Mouse (Mus musculus): ENCODE measurements around the gene Dkkl1.
"Not testable (repeated sequence)": the region's sequence is repeated elsewhere in the genome, so short reads cannot be mapped to it uniquely, and the experiment has no call there.

Gene Dkkl1

GRCm38 (mm10) chr7:45211851-45212251 is at the start of gene Dkkl1:
Dkkl1 (minus strand) TSS chr7:45212147.
- no peak for DNase-seq

GRCm38 (mm10) chr7:45259281-45259680 is 47.3 kb upstream of the Dkkl1 start:
- DNase-seq: no peak

DNA sequence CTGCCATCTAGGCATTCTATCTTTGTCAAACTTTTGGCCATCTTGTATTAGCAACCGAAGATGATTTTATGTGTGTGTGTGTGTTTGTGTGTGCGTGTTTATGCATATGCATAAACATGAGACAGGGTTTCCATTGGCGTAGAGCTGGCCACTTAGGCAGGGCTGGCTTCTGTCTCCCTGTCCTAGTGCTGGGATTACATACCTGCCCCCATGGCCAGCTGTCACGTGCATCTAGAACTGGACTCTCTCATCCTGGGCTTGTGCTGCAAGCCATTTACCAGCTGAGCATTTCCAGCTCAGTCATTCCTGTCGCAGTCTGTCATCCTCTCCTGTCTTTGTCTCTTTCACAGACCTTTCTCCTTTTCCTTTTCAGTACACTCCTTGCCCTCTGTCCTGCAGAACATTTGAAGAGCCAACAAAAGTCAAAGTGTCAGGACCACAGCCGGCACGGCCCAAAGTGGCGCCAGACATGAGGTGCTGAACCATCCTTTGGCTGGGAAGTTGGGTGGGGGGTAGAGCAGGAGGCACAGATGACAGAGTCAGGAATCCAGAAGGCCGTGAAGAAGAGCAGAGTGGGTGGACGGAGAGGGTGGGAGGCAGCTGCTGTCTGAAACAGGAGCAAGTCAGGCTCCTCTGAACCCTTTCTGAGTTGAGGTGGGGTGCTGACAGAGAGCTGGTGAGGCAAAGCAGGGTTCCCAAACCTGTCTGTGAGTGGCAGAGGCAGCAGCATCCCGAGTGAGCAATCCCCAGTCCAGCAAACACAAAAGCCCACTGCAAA is 45.3 kb upstream of the Dkkl1 start:
- no peak for DNase-seq

GRCm38 (mm10) chr7:45255822-45256221 is 43.9 kb upstream of the Dkkl1 start:
- DNase-seq: not testable (repeated sequence)

GRCm38 (mm10) chr7:45253806-45254205 is 41.9 kb upstream of the Dkkl1 start:
- no peak for DNase-seq

DNA sequence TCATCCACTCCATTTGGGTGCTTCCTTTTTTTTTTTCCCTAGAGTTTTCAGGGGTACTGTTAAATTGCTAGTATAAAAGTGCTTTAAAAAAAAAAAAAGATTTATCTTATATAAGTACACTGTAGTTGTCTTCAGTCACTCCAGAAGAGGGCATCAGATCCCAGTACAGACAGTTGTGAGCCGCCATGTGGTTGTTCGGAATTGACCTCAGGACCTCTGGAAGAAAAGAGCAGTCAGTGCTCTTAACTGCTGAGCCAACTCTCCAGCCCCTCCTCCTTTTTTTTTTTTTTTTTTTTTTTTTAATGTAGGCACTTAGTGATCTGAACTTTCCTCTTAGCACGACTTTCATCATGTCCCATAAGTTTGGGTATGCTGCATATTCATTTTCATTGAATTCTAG is 35.7 kb upstream of the Dkkl1 start:
- DNase-seq: no peak

GRCm38 (mm10) chr7:45241389-45241749 is 29.4 kb upstream of the Dkkl1 start:
- no peak for DNase-seq

GRCm38 (mm10) chr7:45240633-45241388 is 28.9 kb upstream of the Dkkl1 start, which contains the start of gene Slc6a16:
Slc6a16 (plus strand) TSS chr7:45241085.
- peak in 1 of 2 experiments; percentile 45 for DNase-seq

- DNase-seq: no peak
These were observed 28.2 kb upstream of the Dkkl1 start for GRCm38 (mm10) chr7:45240109-45240508.

- DNase-seq: no peak
These were observed 27.0 kb upstream of the Dkkl1 start, which contains the start of gene Cd37 for GRCm38 (mm10) chr7:45238723-45239496. Cd37 (minus strand) TSS chr7:45239115.

DNA sequence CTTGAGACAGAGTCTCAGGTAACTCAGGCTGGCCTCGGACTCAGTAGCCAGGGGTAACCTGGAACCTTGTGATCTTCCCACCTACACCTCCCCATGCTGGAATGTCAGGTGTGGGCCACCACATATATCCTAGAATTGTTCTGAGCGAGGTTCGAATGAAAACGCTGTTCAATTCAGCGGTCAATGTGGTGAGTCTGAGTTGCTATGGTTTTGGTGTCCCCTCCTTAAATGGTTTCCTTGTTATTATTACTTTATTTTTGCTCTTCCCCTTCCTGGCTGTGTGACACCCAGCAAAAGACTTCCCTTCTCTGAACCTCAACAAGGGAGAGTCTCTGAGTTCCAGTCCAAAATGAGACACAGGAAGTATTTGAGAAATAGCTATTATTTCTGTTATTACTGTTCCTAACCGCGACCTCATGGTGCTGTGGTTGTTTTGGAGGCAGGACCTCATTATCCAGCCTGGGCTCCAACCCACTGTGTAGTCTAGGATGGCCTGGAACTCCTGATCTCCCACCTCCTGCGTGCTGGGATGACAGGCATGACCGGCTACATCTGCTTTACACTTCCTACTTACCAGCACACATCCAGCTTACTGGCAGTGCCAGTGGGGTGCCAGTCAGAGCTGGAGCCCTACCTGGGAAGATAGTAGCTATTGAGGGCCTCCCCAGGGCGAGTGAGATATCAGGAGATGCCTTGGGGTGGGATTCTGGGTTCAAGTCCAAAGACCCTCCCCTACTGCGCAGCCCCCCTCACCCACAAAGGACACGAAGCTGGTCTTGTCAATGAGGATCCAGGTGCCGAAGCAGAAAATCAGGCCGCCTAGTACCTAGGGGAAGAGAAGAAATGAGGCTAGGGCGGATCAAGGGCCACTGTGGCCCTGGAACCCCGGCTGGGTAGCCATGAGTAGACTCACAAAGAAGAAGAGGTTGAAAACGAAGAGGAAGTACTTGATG is 26.1 kb upstream of the Dkkl1 start:
- DNase-seq: no peak

GRCm38 (mm10) chr7:45235656-45236180 is 23.8 kb upstream of the Dkkl1 start:
- DNase-seq: no peak

DNA sequence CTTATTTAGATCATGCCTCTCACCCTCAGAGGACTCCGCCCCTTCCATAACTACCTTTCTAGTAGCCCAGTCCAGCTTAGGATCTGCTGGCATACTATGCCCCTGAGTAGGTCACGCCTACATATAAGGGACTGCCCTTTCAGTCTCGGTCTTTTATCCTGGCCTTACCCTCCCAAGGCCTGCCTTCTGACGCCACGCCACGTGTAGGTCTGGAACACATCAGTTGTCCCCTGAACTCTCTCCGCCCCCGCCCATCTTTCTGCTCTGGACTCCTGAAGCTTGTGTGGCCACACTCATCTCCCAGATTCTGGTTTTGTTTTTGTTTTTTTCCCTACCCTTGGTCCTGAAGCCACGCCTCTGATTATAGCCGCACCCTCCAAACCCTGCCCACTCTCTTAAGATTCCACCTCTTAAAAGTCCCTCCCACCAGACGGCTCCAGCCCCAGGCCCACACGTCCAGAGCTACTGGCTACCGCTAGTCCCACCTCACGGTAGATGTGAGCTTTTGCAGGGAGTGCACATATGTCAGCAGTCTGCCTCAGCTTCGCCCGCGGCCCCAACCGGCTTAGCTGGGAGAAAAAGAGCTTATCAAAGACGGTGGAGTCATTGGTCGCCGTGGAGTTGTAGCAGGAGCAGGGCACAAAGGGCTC is 23.1 kb upstream of the Dkkl1 start:
- peak in 1 of 2 experiments; percentile 17 for DNase-seq

DNA sequence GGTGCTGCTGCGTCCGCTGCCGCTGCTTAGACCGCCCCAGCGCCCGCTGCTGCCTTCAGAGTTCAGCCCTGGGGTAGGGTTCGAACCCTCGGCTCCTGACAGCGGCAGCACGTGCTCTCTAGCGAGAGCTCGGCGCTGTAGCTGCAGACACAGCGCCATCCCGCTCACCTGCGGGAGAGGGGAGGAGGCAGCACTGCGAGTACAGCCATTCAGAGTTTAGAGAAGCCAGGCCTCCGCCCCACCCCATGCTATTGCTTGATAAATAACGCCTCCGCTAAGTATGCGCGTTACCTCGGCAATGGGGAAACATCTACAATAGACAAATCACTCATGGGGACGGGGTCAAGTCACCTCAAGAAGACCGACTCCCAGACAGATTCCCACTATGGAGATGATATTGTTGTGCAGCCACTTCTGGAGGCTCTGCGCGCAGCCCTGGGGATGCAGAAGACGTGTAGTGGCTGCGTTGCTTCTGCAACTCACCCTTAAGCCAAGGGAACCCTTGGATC is 22.4 kb upstream of the Dkkl1 start:
- DNase-seq: no peak

- DNase-seq: no peak
These were observed 21.8 kb upstream of the Dkkl1 start for GRCm38 (mm10) chr7:45233580-45234332.

DNA sequence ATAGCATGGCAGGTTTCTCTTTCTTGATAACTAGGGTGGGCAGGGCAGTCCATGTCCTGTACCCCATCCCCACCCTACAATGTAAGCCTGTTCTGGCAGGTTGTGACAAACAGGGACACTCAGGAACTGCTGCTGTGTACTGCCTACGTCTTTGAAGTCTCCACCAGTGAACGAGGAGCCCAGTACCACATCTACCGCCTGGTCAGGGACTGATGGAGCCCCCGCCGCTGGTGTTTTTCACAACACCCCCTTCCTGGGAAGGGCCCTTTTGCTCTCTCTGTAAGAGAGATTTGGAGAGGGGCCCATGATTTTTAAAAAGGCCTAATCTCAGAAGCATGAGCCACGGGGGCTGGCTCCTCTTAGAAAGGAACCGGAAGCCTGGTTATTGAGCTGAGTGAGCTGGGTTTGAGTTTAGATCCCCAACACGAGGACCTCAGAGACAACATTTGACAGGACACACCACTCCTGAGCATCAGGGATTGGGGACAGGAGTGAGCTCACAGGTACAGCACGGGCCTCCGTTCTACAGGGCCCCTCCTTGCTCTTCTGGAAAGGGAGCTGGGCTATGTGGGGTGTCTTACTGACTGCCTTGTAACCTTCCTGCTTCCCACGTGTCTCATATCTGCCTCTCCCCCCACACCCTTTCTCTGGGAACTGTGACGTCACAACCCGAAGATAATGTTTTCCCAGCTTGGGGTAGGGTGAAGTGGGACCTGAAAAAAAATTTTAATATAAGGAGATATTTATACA is 20.9 kb upstream of the Dkkl1 start:
- DNase-seq: no peak

DNA sequence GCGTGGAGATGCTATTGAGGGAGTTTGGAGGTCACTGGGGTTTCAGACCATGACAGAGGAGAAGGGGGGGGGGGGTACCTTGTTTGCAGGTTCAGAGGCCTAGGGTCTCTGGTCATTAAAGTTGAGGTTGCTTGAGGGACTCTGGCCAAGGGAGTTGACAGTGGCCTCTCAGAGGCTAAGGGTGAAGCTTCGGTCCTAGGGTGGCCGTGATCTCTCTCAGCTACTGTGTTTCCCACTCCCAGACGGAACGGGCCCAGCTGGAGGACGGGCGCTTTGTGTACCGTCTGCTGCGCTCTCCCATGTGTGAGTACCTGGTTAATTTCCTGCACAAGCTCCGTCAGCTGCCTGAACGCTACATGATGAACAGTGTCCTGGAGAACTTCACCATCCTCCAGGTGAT is 20.0 kb upstream of the Dkkl1 start:
- no peak for DNase-seq

- no peak for DNase-seq
These were observed 19.2 kb upstream of the Dkkl1 start for GRCm38 (mm10) chr7:45231192-45231591.

DNA sequence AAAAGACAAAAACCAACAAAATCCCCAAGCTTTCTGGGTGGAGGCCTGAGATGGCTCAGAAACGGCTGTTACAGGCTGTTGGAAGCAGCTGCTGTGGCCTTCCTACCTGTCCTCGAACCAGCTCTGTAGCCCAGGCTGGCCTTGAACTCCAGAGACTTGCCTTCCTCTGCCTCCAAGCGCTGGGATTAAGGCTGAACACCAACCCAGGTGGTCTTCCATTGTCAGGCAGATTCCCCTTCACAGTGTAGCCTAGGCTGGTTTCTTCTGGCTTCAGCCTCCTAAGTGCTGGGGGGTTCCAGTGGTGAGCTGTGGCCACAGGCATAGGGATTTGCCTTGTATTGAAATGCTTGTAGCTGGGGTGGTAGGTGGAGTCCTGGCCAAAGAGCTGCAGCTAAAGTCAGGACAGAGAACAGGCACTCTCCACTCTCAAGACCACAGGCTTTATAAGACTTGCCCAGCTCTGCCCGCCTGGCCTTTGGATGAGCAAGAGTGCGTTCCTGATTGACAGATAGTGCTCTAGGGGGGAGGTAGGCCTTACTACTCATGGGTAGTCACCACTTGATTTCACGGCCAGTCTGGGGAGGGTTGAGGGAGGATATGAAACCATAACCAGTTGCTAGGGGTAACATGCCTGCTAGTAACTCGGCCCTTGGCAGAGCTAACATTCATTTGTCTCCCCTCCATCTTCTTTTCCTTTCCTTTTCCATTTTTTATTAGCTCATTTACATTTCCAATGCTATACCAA is 17.7 kb upstream of the Dkkl1 start:
- DNase-seq: no peak
